Mouse (Mus musculus) kidney, postnatal 0 days (tissue): Measurements from ENCODE around the gene Vangl2. TPM values are rescaled to one million over a fixed set of nuclear protein-coding genes. Genes with fewer than 3 reads are reported as not detected.

Experiments
- ATAC-seq: fragments of 200-750 bp; cut with Nextera tagmentation; replicated peaks from 2 replicates; pipeline ENCODE4 v1.8.0; 2017; ENCODE audit warnings: low read depth, moderate number of reproducible peaks, moderate TSS enrichment, moderate library complexity; ENCODE audit not compliant: low FRiP score
- DNase-seq: peaks from one replicate; pipeline ENCODE4 v3.0.0-alpha.2; 2016; ENCODE audit warnings: low spot score
- H3K27ac ChIP-seq: fragments of 300-500 bp; sonication (generic); 2 replicates; pipeline ENCODE4 v1.5.1; 2014; ENCODE audit warnings: mild to moderate bottlenecking
- H3K27me3 ChIP-seq: fragments of 300-500 bp; sonication (generic); 2 replicates; pipeline ENCODE4 v1.6.1; 2014; ENCODE audit warnings: low read length, mixed read lengths; ENCODE audit not compliant: insufficient read depth
- H3K36me3 ChIP-seq: fragments of 300-500 bp; sonication (generic); 2 replicates; pipeline ENCODE4 v1.6.1; 2014; ENCODE audit warnings: low read length, mixed read lengths; ENCODE audit not compliant: insufficient read depth
- H3K4me1 ChIP-seq: fragments of 300-500 bp; sonication (generic); replicated peaks from 2 replicates; pipeline ENCODE4 v1.6.1; 2014; ENCODE audit warnings: antibody characterized with exemption, low read length, mixed read lengths; ENCODE audit not compliant: insufficient read depth
- H3K4me2 ChIP-seq: fragments of 300-500 bp; sonication (generic); 2 replicates; pipeline ENCODE4 v1.6.1; 2014; ENCODE audit warnings: mild to moderate bottlenecking, low read length, moderate library complexity, mixed read lengths
- H3K4me3 ChIP-seq: fragments of 300-500 bp; sonication (generic); replicated peaks from 2 replicates; pipeline ENCODE4 v1.5.1; 2014; ENCODE audit warnings: low read depth, low read length
- H3K9ac ChIP-seq: fragments of 300-500 bp; sonication (generic); 2 replicates; pipeline ENCODE4 v1.6.1; 2014; ENCODE audit warnings: low read depth, low read length
- H3K9me3 ChIP-seq: fragments of 300-500 bp; sonication (generic); replicated peaks from 2 replicates; pipeline ENCODE4 v1.6.1; 2016; ENCODE audit warnings: low read length, inconsistent platforms, mixed read lengths
- CTCF ChIP-seq: IDR thresholded peaks from 2 replicates; pipeline ENCODE4 v1.5.1; 2016; ENCODE audit warnings: antibody characterized with exemption, low read depth, mild to moderate bottlenecking, moderate library complexity
- WGBS: fragments of 180-500 bp; shearing (Covaris S2); extraction: QIAGEN DNeasy Blood & Tissue Kit; methylation state at CpG from one replicate; pipeline ENCODE4 v1.1.7; 2014; 5-methylcytosine and 5-hydroxymethylcytosine counted together
- polyA plus RNA-seq: library from polyadenylated mRNA; unstranded; fragments of >200 nt; fragmentation: Nextera tagmentation; extraction: Ambion mirVana; gene quantifications from 2 replicates; pipeline ENCODE4 v1.2.1, GENCODE M21; 2015

The Vangl2 gene
- polyA plus RNA-seq, 1 experiment from 2014 or later: 13.8 TPM

DNA sequence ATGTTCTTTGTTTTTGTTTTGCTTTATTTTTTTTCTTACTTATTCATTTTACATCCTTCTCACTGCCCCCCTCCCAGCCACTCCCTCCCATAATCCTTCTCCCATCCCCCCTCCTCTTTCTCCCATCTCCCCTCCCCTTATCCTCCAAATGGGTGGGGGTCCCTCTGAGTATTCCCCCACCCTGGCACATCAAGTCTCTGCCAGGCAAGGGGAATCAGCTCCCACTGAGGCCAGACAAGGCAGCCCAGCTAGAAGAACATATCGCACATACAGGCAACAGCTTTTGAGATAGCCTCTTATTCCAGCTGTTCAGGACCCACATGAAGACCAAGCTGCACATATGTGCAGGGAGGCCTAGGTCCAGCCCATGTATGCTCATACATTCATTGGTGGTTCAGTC is 44.1 kb downstream of the Vangl2 start:
- H3K36me3 ChIP-seq: no peaks in the 10 kb centered on the region

DNA sequence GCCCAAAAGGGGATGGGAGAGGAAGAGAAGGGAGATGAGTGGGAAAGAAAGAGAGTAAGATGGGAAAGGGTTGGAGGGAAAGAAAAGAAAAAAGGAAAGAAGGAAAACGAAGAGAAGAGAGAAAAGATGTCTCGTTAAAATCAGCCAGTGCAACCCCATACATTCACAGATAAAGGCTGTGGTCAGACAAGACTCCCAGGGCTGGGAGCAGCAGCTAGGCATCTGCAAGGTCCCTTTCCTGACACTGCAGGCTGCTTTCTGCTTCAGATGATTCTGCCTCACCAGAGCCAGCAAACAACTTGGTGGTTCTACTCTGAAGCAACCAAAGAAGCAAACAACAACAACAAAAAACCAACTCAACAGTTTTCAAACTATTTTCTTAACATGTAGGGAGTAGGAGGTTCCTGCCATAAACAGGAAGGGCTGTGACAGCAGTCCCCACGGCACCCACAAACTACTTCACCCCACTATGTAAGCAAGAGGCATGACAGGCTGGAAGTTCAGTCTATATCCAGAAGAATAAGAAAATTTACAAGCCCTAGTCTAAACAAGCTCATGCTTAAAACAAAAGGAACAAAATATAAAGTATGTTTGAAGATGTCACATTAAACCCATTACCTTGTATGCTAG is 44.8 kb downstream of the Vangl2 start:
- H3K9me3 ChIP-seq: no peaks in the 10 kb centered on the region
- no peak overlapping the region for H3K27ac ChIP-seq
- H3K9ac ChIP-seq: no peak overlapping the region
- H3K4me1 ChIP-seq: no peaks in the 10 kb centered on the region
- no peaks in the 10 kb centered on the region for H3K27me3 ChIP-seq
- ATAC-seq: no peak
- H3K4me2 ChIP-seq: no peak overlapping the region
- no peaks in the 10 kb centered on the region for H3K36me3 ChIP-seq
- WGBS: 59% methylated on average over 3 of the region's 3 CpGs
- H3K4me3 ChIP-seq: no peak overlapping the region
- DNase-seq: no peak
- no peak for TF ChIP-seq CTCF

More for the DNA sequence above, 44.1 kb downstream of the Vangl2 start:
- Histone ChIP-seq H3K4me1 (no peaks in the 10 kb centered on the region), H3K9ac (no peak overlapping the region), H3K4me2 (no peak overlapping the region), H3K27me3 (no peaks in the 10 kb centered on the region), H3K9me3 (no peaks in the 10 kb centered on the region), H3K4me3 (no peak overlapping the region), H3K27ac (no peak overlapping the region)
- DNase-seq: no peak
- TF ChIP-seq CTCF: no peak
- no peak for ATAC-seq
- WGBS: 89% methylated on average over 1 of the region's 1 CpGs

GRCm38 (mm10) chr1:171982740-171983139 is 45.5 kb downstream of the Vangl2 start:
- 68% methylated on average over 4 of the region's 4 CpGs for WGBS
- ATAC-seq: no peak

DNA sequence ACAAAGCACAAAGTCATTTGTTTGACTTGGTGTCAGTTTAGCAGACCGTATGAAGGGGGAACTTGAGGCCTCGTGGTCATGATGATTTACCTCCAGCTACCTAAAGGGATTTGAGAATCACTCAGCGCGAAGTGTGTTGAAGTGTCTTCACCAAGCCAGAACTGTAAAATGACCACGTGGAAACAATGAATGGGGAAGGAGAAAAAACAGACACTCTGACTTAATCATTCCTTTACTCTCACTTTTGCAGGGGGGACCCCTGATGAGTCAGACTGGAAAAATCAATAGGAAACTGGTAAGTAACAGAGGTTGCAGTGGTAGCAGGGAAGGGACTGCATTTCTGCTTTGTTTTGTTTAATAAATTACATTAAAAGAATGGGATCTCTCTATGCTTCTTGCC is 46.1 kb downstream of the Vangl2 start:
- H3K9me3 ChIP-seq: no peaks in the 10 kb centered on the region
- no peak overlapping the region for H3K27ac ChIP-seq
- ATAC-seq (no peak), DNase-seq (no peak)
- H3K36me3 ChIP-seq: no peaks in the 10 kb centered on the region
- no peak overlapping the region for H3K9ac ChIP-seq
- no peaks in the 10 kb centered on the region for H3K27me3 ChIP-seq
- no peak overlapping the region for H3K4me3 ChIP-seq
- TF ChIP-seq CTCF: no peak
- H3K4me1 ChIP-seq: no peaks in the 10 kb centered on the region
- WGBS: 41% methylated on average over 5 of the region's 5 CpGs
- no peak overlapping the region for H3K4me2 ChIP-seq

More at GRCm38 (mm10) chr1:171982740-171983139, 45.5 kb downstream of the Vangl2 start:
- Histone ChIP-seq H3K4me2 (no peak overlapping the region), H3K4me1 (no peaks in the 10 kb centered on the region), H3K27me3 (no peaks in the 10 kb centered on the region), H3K9ac (no peak overlapping the region), H3K4me3 (no peak overlapping the region), H3K9me3 (no peaks in the 10 kb centered on the region), H3K36me3 (no peaks in the 10 kb centered on the region), H3K27ac (no peak overlapping the region)
- DNase-seq: no peak
- TF ChIP-seq CTCF: no peak

- TF ChIP-seq CTCF: no peak
- no peaks in the 10 kb centered on the region for H3K27me3 ChIP-seq
- no peak overlapping the region for H3K27ac ChIP-seq
- ATAC-seq (no peak), DNase-seq (no peak)
- no peaks in the 10 kb centered on the region for H3K36me3 ChIP-seq
- no peak overlapping the region for H3K9ac ChIP-seq
- H3K9me3 ChIP-seq: no peaks in the 10 kb centered on the region
- no peaks in the 10 kb centered on the region for H3K4me1 ChIP-seq
- H3K4me2 ChIP-seq: no peak overlapping the region
- 91% methylated on average over 13 of the region's 13 CpGs for WGBS
- no peak overlapping the region for H3K4me3 ChIP-seq
Measured at GRCm38 (mm10) chr1:171979969-171980730, 48.1 kb downstream of the Vangl2 start.

DNA sequence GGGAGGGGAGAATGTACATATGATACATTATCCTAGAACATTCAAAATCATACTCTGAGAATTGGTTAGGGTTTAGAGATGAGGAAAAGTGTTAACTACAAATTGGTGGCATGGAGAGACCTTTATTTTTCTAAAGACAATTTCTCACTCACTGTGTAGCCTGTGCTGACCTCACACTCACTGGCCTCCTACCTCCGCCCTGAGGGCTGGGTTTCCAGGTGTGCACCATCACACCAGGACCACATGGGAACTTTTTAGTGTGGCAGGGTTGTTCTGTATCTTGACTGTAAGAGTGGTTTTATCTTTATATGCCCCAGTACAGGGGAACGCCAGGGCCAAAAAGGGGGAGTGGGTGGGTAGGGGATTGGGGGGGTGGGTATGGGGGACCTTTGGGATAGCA is 50.4 kb downstream of the Vangl2 start:
- no peak overlapping the region for H3K4me2 ChIP-seq
- ATAC-seq (no peak), DNase-seq (no peak)
- 93% methylated on average over 2 of the region's 2 CpGs for WGBS
- H3K4me3 ChIP-seq: no peak overlapping the region
- H3K27me3 ChIP-seq: no peaks in the 10 kb centered on the region
- H3K27ac ChIP-seq: no peak overlapping the region
- H3K9me3 ChIP-seq: no peaks in the 10 kb centered on the region
- TF ChIP-seq CTCF: no peak
- no peaks in the 10 kb centered on the region for H3K4me1 ChIP-seq
- no peaks in the 10 kb centered on the region for H3K36me3 ChIP-seq
- H3K9ac ChIP-seq: no peak overlapping the region
